Comparison of ENCODE assay signal across 10 mouse cellular contexts in the genomic region with DNA sequence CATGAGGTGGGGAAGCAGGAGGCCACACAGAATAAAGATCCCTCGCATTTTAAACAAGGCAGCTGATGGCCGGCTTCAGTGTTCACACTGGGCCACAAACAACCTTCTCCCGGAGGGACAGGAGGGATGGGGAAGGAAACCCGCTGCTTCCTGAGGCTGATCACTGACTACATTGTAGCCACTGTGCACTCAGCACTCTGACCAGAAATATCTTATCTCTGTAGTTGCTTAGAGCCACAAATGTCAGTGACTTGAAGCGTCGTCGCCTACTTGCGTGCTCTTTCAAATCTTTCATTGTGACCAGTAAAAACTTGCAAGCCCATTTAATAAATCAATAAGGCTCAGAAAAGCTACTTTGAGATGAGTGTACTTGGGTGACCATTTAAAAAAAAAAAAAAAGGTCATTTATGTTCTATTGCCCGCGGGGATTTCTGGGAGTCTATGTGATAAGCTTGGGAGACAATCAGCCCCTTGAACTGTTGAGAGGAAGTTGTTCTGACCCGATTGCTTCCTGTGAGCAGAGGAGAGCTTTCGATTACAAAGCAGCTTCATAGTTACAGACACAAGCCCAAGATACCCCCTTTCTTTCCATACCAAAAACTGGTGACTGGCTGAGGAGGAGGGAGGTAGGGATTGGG. TPM values are rescaled to one million over a fixed set of nuclear protein-coding genes. Genes with fewer than 3 reads are reported as not detected.
DNase-seq lines count a peak whose midpoint lies in the region; ATAC-seq and TF ChIP-seq lines count a peak whose summit lies in the region.
"Had no signal": no experiment of that assay in that cellular context is flagged by ENCODE, and none has a peak within 500 bp of the region (broad histone marks: within the 10 kb centered on the region; RNA-seq: fewer than 3 reads in every experiment).

No protein-coding gene starts in this region.

- no peak for TF ChIP-seq EP300 in heart, postnatal 0 days (IDR thresholded peaks at IDR 0.05; ENCODE audit: low read depth)

- TF ChIP-seq CTCF in heart, postnatal 0 days (IDR thresholded peaks at IDR 0.05; ENCODE audit: low read depth): no peak

- H3K27ac ChIP-seq in heart, embryonic 13.5 days (replicated peaks): peak overlapping the region; percentile 71
- H3K27ac ChIP-seq in liver, embryonic 15.5 days (replicated peaks): 0 out of 2 replicates have a peak overlapping the region, but pooled peaks have one; percentile 6
- no peak overlapping the region for H3K27ac ChIP-seq in liver, embryonic 12.5 days
- H3K27ac ChIP-seq in heart, postnatal 0 days (ENCODE audit: low read depth): peak overlapping the region; percentile 65

- H3K4me3 ChIP-seq in heart, embryonic 13.5 days: no peak overlapping the region
- no peak overlapping the region for H3K4me3 ChIP-seq in liver, embryonic 15.5 days (replicated peaks)
- no peak overlapping the region for H3K4me3 ChIP-seq in liver, embryonic 12.5 days
- H3K4me3 ChIP-seq in heart, postnatal 0 days (ENCODE audit: low read depth, low read length): no peak overlapping the region

- H3K9ac ChIP-seq in heart, embryonic 13.5 days: no peak overlapping the region
- H3K9ac ChIP-seq in liver, embryonic 15.5 days: no peak overlapping the region
- H3K9ac ChIP-seq in liver, embryonic 12.5 days: no peak overlapping the region
- no peak overlapping the region for H3K9ac ChIP-seq in heart, postnatal 0 days (replicated peaks; ENCODE audit: low read depth, low read length)
- H3K9ac ChIP-seq: liver, postnatal 0 days had no signal

- no peaks in the 10 kb centered on the region for H3K36me3 ChIP-seq in heart, embryonic 13.5 days
- H3K36me3 ChIP-seq in liver, embryonic 15.5 days (replicated peaks): no peaks in the 10 kb centered on the region
- no peaks in the 10 kb centered on the region for H3K36me3 ChIP-seq in liver, embryonic 12.5 days
- no peaks in the 10 kb centered on the region for H3K36me3 ChIP-seq in heart, postnatal 0 days (replicated peaks; ENCODE audit: control insufficient read depth, insufficient read depth, low read length)

- no peaks in the 10 kb centered on the region for H3K9me3 ChIP-seq in heart, embryonic 13.5 days
- H3K9me3 ChIP-seq in liver, embryonic 15.5 days (replicated peaks): no peaks in the 10 kb centered on the region
- no peaks in the 10 kb centered on the region for H3K9me3 ChIP-seq in liver, embryonic 12.5 days (replicated peaks)
- H3K9me3 ChIP-seq in heart, postnatal 0 days (replicated peaks; ENCODE audit: control insufficient read depth, low read length): no peaks in the 10 kb centered on the region

- no peak for ATAC-seq in heart, embryonic 13.5 days (ENCODE audit: extremely low read depth, insufficient number of reproducible peaks, low FRiP score, low TSS enrichment)
- ATAC-seq in liver, embryonic 15.5 days (ENCODE audit: insufficient read depth): no peak
- ATAC-seq in liver, embryonic 12.5 days: no peak
- peak; percentile 70 for ATAC-seq in CD4-positive, CD25-positive, alpha-beta regulatory T cell, adult 4 months
- ATAC-seq in heart, postnatal 0 days (ENCODE audit: insufficient read depth, low read depth): no peak
- ATAC-seq: liver, postnatal 0 days had no signal

- WGBS in heart, embryonic 13.5 days: 9% methylated on average over 12 of the region's 12 CpGs
- 6% methylated on average over 12 of the region's 12 CpGs for WGBS in liver, embryonic 15.5 days (ENCODE audit: insufficient replicate concordance)
- WGBS in liver, embryonic 12.5 days (ENCODE audit: insufficient replicate concordance): 6% methylated on average over 12 of the region's 12 CpGs
- 11% methylated on average over 12 of the region's 12 CpGs for WGBS in heart, postnatal 0 days

- no peak for DNase-seq in heart, postnatal 10 days
- DNase-seq in heart, postnatal 0 days (ENCODE audit: low spot score): no peak
- no peak for DNase-seq in right cerebral cortex, postnatal 25 days
- no peak for DNase-seq in adrenal gland, postnatal 4 days (ENCODE audit: low spot score in 2 of 2)
- DNase-seq: layer of hippocampus, postnatal 36 days; liver, postnatal 0 days had no signal

- H3K27me3 ChIP-seq in heart, embryonic 13.5 days (replicated peaks): peaks cover 64% of the 10 kb centered on the region
- peaks cover 54% of the 10 kb centered on the region for H3K27me3 ChIP-seq in liver, embryonic 15.5 days
- peaks cover 79% of the 10 kb centered on the region for H3K27me3 ChIP-seq in liver, embryonic 12.5 days (replicated peaks)
- H3K27me3 ChIP-seq in heart, postnatal 0 days (ENCODE audit: control insufficient read depth, insufficient read depth, low read length): 0 out of 2 replicates have a peak, but pooled peaks cover 25% of the 10 kb centered on the region

- peaks cover 35% of the 10 kb centered on the region for H3K4me1 ChIP-seq in heart, embryonic 13.5 days
- H3K4me1 ChIP-seq in liver, embryonic 15.5 days (replicated peaks): no peaks in the 10 kb centered on the region
- no peaks in the 10 kb centered on the region; the same call in 1 of the 2 replicates for H3K4me1 ChIP-seq in liver, embryonic 12.5 days
- peaks cover 8% of the 10 kb centered on the region; the same call in 1 of the 2 replicates for H3K4me1 ChIP-seq in heart, postnatal 0 days (ENCODE audit: control insufficient read depth, insufficient read depth)

- H3K4me2 ChIP-seq in heart, embryonic 13.5 days: peak overlapping the region; percentile 41
- no peak overlapping the region for H3K4me2 ChIP-seq in liver, embryonic 15.5 days
- no peak overlapping the region for H3K4me2 ChIP-seq in liver, embryonic 12.5 days
- H3K4me2 ChIP-seq in heart, postnatal 0 days (ENCODE audit: low read depth, low read length): peak overlapping the region; percentile 24; the same call in 1 of the 2 replicates

- intact Hi-C loops in heart, postnatal 10 days (cut with DNase I): loop anchor here (2.0 kb wide), 1 partner anchor 21 kb away; no protein-coding TSS in a partner anchor

RNA-seq across cellular contexts. Expression of a gene that starts 47.4 kb away (rescaled TPM):
- 5.8 and 6.9 TPM in 2 replicates for polyA plus RNA-seq in heart, embryonic 13.5 days (2015; fragmentation: Nextera tagmentation; extraction: Ambion mirVana)
- 1 to 10 TPM; 9.8 TPM for total RNA-seq in heart, postnatal 10 days (2021)
- 0.55 and 0.76 TPM in 2 replicates for polyA plus RNA-seq in liver, embryonic 15.5 days (2015; fragmentation: Nextera tagmentation; extraction: Ambion mirVana)
- polyA plus RNA-seq in liver, embryonic 12.5 days (2016; fragmentation: Nextera tagmentation; extraction: Ambion mirVana): 3.6 and 4.6 TPM in 2 replicates
- 10 to 100 TPM; 22.5 to 26.9 TPM for polyA plus RNA-seq in CD4-positive, CD25-positive, alpha-beta regulatory T cell, adult 4 months (2017; shearing (Covaris generic))
- total RNA-seq in heart, postnatal 0 days (2014; rRNA removed; ENCODE audit: low replicate concordance): 14.3 and 15.7 TPM in 2 replicates
- 2.3 TPM in 2 replicates for polyA plus RNA-seq in heart, postnatal 0 days (2015; fragmentation: Nextera tagmentation; extraction: Ambion mirVana)
- total RNA-seq in adrenal gland, postnatal 4 days (2021): 10 to 100 TPM; 25.5 to 45.0 TPM

Comparison
In these comparisons a context has a peak if more than half of its experiments do, and no peak if none do; other contexts are left out.
1. H3K4me2 ChIP-seq: peak in heart, embryonic 13.5 days (single experiment) and heart, postnatal 0 days (single experiment); none in liver, embryonic 15.5 days (single experiment) and liver, embryonic 12.5 days (single experiment).